ENCODE assay signal across 14 mouse cellular contexts in the genomic region with DNA sequence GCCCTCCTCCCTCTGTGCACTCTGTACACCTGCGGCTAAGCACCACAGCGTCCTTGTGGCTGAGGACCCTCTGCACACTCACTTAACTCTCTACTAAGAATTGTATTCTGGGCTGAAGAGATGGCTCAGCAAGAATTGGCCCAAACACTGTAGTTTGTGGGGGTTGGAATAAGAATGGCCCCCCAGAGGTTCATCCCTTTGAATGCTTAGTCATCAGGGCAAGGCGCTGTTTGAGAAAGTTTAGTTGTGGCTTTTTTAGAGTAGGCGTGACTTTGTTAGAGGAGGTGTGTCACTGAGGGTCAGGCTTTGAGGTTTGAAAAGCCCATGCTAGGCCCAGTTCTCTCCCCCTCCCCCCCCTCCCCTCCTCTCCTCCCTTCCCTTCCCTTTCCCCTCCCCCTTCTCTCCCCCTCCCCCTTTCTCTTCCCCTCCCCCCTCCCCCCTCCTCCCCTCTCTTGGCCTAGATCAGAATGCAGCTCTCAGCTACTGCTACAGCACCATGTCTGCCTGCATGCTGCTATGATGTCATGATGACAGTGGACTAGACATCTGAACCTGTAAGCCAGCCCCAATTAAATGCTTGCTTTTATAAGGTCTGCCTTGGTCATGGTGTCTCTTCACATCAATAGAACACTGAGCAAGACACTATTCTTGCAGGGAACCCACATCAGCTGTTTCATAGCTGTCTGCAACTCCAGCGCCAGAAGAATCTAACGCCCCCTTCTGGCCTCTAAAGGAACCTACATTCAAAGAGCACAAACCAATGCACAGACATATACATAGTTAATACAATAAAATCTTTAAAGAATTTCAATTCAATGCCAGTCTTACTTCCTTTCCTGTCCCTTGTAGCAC. TPM values are rescaled to one million over a fixed set of nuclear protein-coding genes. Genes with fewer than 3 reads are reported as not detected.
DNase-seq lines count a peak whose midpoint lies in the region; ATAC-seq and TF ChIP-seq lines count a peak whose summit lies in the region.
"Had no signal": no experiment of that assay in that cellular context is flagged by ENCODE, and none has a peak within 500 bp of the region (broad histone marks: within the 10 kb centered on the region; RNA-seq: fewer than 3 reads in every experiment).

No protein-coding gene starts in this region.

- peaks cover 21% of the 10 kb centered on the region for H3K4me1 ChIP-seq in liver, postnatal 0 days (ENCODE audit: insufficient read depth)
- H3K4me1 ChIP-seq: kidney, embryonic 15.5 days had no signal

- peak; percentile 51 for DNase-seq in thymus, postnatal 0 days (ENCODE audit: low spot score)
- DNase-seq in thymus, postnatal 36 days: no peak
- DNase-seq in R1 (ENCODE audit: low read depth, low spot score): peak; percentile 95
- DNase-seq in liver, postnatal 0 days: no peak
- DNase-seq in gastrocnemius, postnatal 4 days (ENCODE audit: low spot score in 2 of 2): no peak
- no peak for DNase-seq in embryo, embryonic 10 days (ENCODE audit: low spot score)
- no peak for DNase-seq in ovary, postnatal 14 days (ENCODE audit: low spot score)
- DNase-seq: cerebellum, postnatal 25 days; retina, postnatal 1 day had no signal

- H3K4me2 ChIP-seq in liver, postnatal 0 days (ENCODE audit: low read depth, low read length): no peak overlapping the region
- H3K4me2 ChIP-seq: embryonic facial prominence, embryonic 13.5 days; hindbrain, embryonic 12.5 days; kidney, embryonic 15.5 days; lung, embryonic 15.5 days; midbrain, embryonic 11.5 days had no signal

- no peak for TF ChIP-seq CTCF in liver, postnatal 0 days (IDR thresholded peaks at IDR 0.05; ENCODE audit: low read depth)

- H3K27ac ChIP-seq in liver, postnatal 0 days (ENCODE audit: low read depth): peak overlapping the region; percentile 79
- H3K27ac ChIP-seq: embryonic facial prominence, embryonic 13.5 days; hindbrain, embryonic 12.5 days; kidney, embryonic 15.5 days; lung, embryonic 15.5 days had no signal

- 52% methylated on average over 6 of the region's 6 CpGs for WGBS in liver, postnatal 0 days (ENCODE audit: insufficient replicate concordance)

- H3K4me3 ChIP-seq in liver, postnatal 0 days (ENCODE audit: low read depth, low read length): no peak overlapping the region
- H3K4me3 ChIP-seq: embryonic facial prominence, embryonic 13.5 days; hindbrain, embryonic 12.5 days; kidney, embryonic 15.5 days; lung, embryonic 15.5 days had no signal

- ATAC-seq in liver, postnatal 0 days: peak; percentile 20; the same call in 1 of the 2 replicates

- H3K27me3 ChIP-seq in liver, postnatal 0 days (ENCODE audit: insufficient read depth, low read length): no peaks in the 10 kb centered on the region
- H3K27me3 ChIP-seq: embryonic facial prominence, embryonic 13.5 days; hindbrain, embryonic 12.5 days; kidney, embryonic 15.5 days; lung, embryonic 15.5 days had no signal

- no peak overlapping the region for H3K9ac ChIP-seq in liver, postnatal 0 days (replicated peaks)
- H3K9ac ChIP-seq: embryonic facial prominence, embryonic 13.5 days; hindbrain, embryonic 12.5 days; kidney, embryonic 15.5 days; lung, embryonic 15.5 days had no signal

- no peak for TF ChIP-seq EP300 in liver, postnatal 0 days (IDR thresholded peaks at IDR 0.05; ENCODE audit: low read depth)

- H3K36me3 ChIP-seq in liver, postnatal 0 days (replicated peaks; ENCODE audit: insufficient read depth, low read length): no peaks in the 10 kb centered on the region
- H3K36me3 ChIP-seq: embryonic facial prominence, embryonic 13.5 days; hindbrain, embryonic 12.5 days; kidney, embryonic 15.5 days; lung, embryonic 15.5 days had no signal

- no peaks in the 10 kb centered on the region for H3K9me3 ChIP-seq in liver, postnatal 0 days (ENCODE audit: low read length)
- H3K9me3 ChIP-seq: embryonic facial prominence, embryonic 13.5 days; hindbrain, embryonic 12.5 days; kidney, embryonic 15.5 days; lung, embryonic 15.5 days had no signal

RNA-seq across cellular contexts. Expression of a gene that starts 23.8 kb away (rescaled TPM):
- polyA plus RNA-seq in thymus, postnatal 0 days (2015; fragmentation: Nextera tagmentation; extraction: Ambion mirVana): 352 and 361 TPM in 2 replicates
- 107 and 119 TPM in 2 replicates for polyA plus RNA-seq in liver, postnatal 0 days (2015; fragmentation: Nextera tagmentation; extraction: Ambion mirVana)
- 10 to 100 TPM; 49.1 to 55.5 TPM for total RNA-seq in gastrocnemius, postnatal 4 days (2021)

Comparison
In these comparisons a context has a peak if more than half of its experiments do, and no peak if none do; other contexts are left out.
1. DNase-seq: peak in thymus, postnatal 0 days (single experiment) and R1 (single experiment); none in thymus, postnatal 36 days (0 of 2), liver, postnatal 0 days (single experiment), gastrocnemius, postnatal 4 days (0 of 2), embryo, embryonic 10 days (single experiment) and ovary, postnatal 14 days (single experiment).